Mouse (Mus musculus) cerebellum, adult 2 months (tissue): ENCODE results near the gene Mpv17l2. TPM values are rescaled to one million over a fixed set of nuclear protein-coding genes. Genes with fewer than 3 reads are reported as not detected.
A peak's percentile ranks its signal among the peaks of the same experiment; 100 is the strongest.

Experiments used
- DNase-seq, 2 experiments: peaks; one replicate each; pipeline ENCODE4 v3.0.0; 2021
- H3K27ac ChIP-seq: fragments of 200-500 bp; 2 replicates; pipeline ENCODE4 v1.5.1; 2012; ENCODE audit warnings: low read length, control low read depth, inconsistent platforms; ENCODE audit not compliant: insufficient read depth
- H3K27me3 ChIP-seq: fragments of 200-500 bp; 2 replicates; pipeline ENCODE4 v1.6.1; 2012; ENCODE audit warnings: inconsistent platforms, mild to moderate bottlenecking, low read length, moderate library complexity; ENCODE audit not compliant: control insufficient read depth, insufficient read depth
- H3K4me1 ChIP-seq: fragments of 200-500 bp; 2 replicates; pipeline ENCODE4 v1.6.1; 2011; ENCODE audit warnings: low read length; ENCODE audit not compliant: control insufficient read depth, insufficient read depth
- H3K4me3 ChIP-seq: fragments of 200-500 bp; replicated peaks from 2 replicates; pipeline ENCODE3; 2011; ENCODE audit warnings: mild to moderate bottlenecking, low read depth, low read length, control low read depth; ENCODE audit not compliant: insufficient read depth
- CTCF ChIP-seq: fragments of 200-500 bp; IDR thresholded peaks from 2 replicates; pipeline ENCODE4 v1.5.1; 2011; ENCODE audit warnings: low read depth, mild to moderate bottlenecking, control low read depth, low read length, moderate library complexity, borderline replicate concordance; ENCODE audit not compliant: insufficient read depth
- POLR2A ChIP-seq: fragments of 200-500 bp; IDR thresholded peaks from 2 replicates; pipeline ENCODE4 v1.6.1; 2011; ENCODE audit warnings: low read length, control low read depth, borderline replicate concordance; ENCODE audit not compliant: insufficient read depth
- WGBS: fragments of 180-500 bp; shearing (Covaris S2); methylation state at CpG from one replicate; pipeline ENCODE4 v1.1.7; 2018; 5-methylcytosine and 5-hydroxymethylcytosine counted together
- polyA plus RNA-seq: library from polyadenylated mRNA; depleted of rRNA; stranded (reverse); fragments of >200 nt; gene quantifications from 2 replicates; pipeline ENCODE4 v1.2.3, GENCODE M21; 2012

Gene Mpv17l2
- polyA plus RNA-seq, 1 experiment = 83.4 TPM

GRCm38 (mm10) chr8:70768231-70768776 is 7.6 kb upstream of the Mpv17l2 start:
- Histone ChIP-seq H3K27ac (no peak overlapping the region), H3K27me3 (no peaks in the 10 kb centered on the region), H3K4me1 (peaks cover 35% of the 10 kb centered on the region), H3K4me3 (no peak overlapping the region)
- peak in 1 of 2 experiments; percentile 28 for DNase-seq
- TF ChIP-seq POLR2A (no peak), CTCF (no peak)
- 91% methylated on average over 32 of the region's 32 CpGs for WGBS

GRCm38 (mm10) chr8:70767503-70767902 is 6.8 kb upstream of the Mpv17l2 start:
- H3K27ac ChIP-seq = no peak overlapping the region
- TF ChIP-seq CTCF (no peak), POLR2A (no peak)

GRCm38 (mm10) chr8:70766571-70767440 is 6.1 kb upstream of the Mpv17l2 start:
- H3K27ac ChIP-seq = no peak overlapping the region
- H3K27me3 ChIP-seq = no peaks in the 10 kb centered on the region
- peaks cover 20% of the 10 kb centered on the region for H3K4me1 ChIP-seq
- DNase-seq = peak; percentile 58 to 66
- peak overlapping the region; percentile 35 for H3K4me3 ChIP-seq
- WGBS = 10% methylated on average over 21 of the region's 21 CpGs
- no peak for TF ChIP-seq CTCF
- peak; percentile 11; the same call in 1 of the 2 replicates for TF ChIP-seq POLR2A

More at GRCm38 (mm10) chr8:70767503-70767902, 6.8 kb upstream of the Mpv17l2 start:
- peak in 1 of 2 experiments; percentile 24 for DNase-seq
- 70% methylated on average over 6 of the region's 6 CpGs for WGBS
- Histone ChIP-seq H3K4me3 (no peak overlapping the region), H3K27me3 (no peaks in the 10 kb centered on the region), H3K4me1 (peaks cover 27% of the 10 kb centered on the region)

GRCm38 (mm10) chr8:70765838-70766570 is 5.3 kb upstream of the Mpv17l2 start:
- WGBS = 11% methylated on average over 34 of the region's 34 CpGs
- no peak for DNase-seq
- no peak overlapping the region for H3K27ac ChIP-seq
- no peak for TF ChIP-seq CTCF
- TF ChIP-seq POLR2A = no peak
- H3K27me3 ChIP-seq = no peaks in the 10 kb centered on the region
- H3K4me3 ChIP-seq = peak overlapping the region; percentile 35
- H3K4me1 ChIP-seq = peaks cover 15% of the 10 kb centered on the region

- DNase-seq = no peak
- H3K4me1 ChIP-seq = peaks cover 15% of the 10 kb centered on the region
- WGBS = 87% methylated on average over 9 of the region's 9 CpGs
- TF ChIP-seq CTCF = no peak
- no peak for TF ChIP-seq POLR2A
- H3K27me3 ChIP-seq = no peaks in the 10 kb centered on the region
- no peak overlapping the region for H3K4me3 ChIP-seq
- H3K27ac ChIP-seq = no peak overlapping the region
Observed at GRCm38 (mm10) chr8:70765329-70765728, 4.6 kb upstream of the Mpv17l2 start.

- no peaks in the 10 kb centered on the region for H3K27me3 ChIP-seq
- WGBS = 92% methylated on average over 13 of the region's 13 CpGs
- peaks cover 20% of the 10 kb centered on the region for H3K4me1 ChIP-seq
- TF ChIP-seq CTCF (no peak), POLR2A (no peak)
- no peak overlapping the region for H3K27ac ChIP-seq
- H3K4me3 ChIP-seq = no peak overlapping the region
- DNase-seq = no peak
Observed at GRCm38 (mm10) chr8:70764676-70765075, 3.9 kb upstream of the Mpv17l2 start.

- 88% methylated on average over 8 of the region's 8 CpGs for WGBS
- H3K4me1 ChIP-seq = peaks cover 21% of the 10 kb centered on the region
- no peak overlapping the region for H3K4me3 ChIP-seq
- no peak for TF ChIP-seq CTCF
- no peak for TF ChIP-seq POLR2A
- DNase-seq = no peak
- H3K27ac ChIP-seq = no peak overlapping the region
- H3K27me3 ChIP-seq = no peaks in the 10 kb centered on the region
Observed at GRCm38 (mm10) chr8:70764026-70764425, 3.3 kb upstream of the Mpv17l2 start.
